Comparison of ENCODE assay signal across 26 mouse cellular contexts in the genomic region with DNA sequence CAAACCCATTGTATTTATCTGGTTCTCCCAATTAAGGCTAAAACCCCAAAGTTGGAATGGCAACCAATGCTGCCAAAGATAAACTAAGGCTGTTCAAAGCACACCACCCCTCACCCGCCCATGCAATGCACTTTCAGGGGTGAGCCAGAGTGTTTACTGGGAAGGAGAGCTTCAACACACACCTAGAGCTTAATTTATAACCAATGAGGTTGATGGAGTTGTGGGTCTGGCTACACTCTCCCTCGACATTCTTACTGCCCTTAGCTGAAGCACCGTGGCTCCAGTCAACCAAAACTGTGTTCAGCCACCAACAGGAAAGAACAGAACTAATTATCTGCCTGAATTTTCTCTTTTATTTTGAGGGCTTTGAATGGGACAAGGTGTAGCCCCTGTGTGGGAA.
DNase-seq lines count a peak whose midpoint lies in the region; ATAC-seq and TF ChIP-seq lines count a peak whose summit lies in the region.
"Had no signal": no experiment of that assay in that cellular context is flagged by ENCODE, and none has a peak within 500 bp of the region (broad histone marks: within the 10 kb centered on the region; RNA-seq: fewer than 3 reads in every experiment).

No protein-coding gene starts in this region.

- no peak for TF ChIP-seq CTCF in kidney, adult 2 months (conservative IDR thresholded peaks at IDR 0.05; ENCODE audit: insufficient read depth, insufficient read length, low read depth, low read length)
- no peak for TF ChIP-seq CTCF in kidney, postnatal 0 days (IDR thresholded peaks at IDR 0.05; ENCODE audit: low read depth)

- H3K27me3 ChIP-seq in kidney, adult 2 months (replicated peaks; ENCODE audit: control insufficient read depth, insufficient read depth, low read length), result no peaks in the 10 kb centered on the region
- H3K27me3 ChIP-seq in kidney, embryonic 15.5 days, result no peaks in the 10 kb centered on the region
- H3K27me3 ChIP-seq in kidney, postnatal 0 days (ENCODE audit: insufficient read depth, low read length), result no peaks in the 10 kb centered on the region
- H3K27me3 ChIP-seq in midbrain, embryonic 15.5 days (replicated peaks), result no peaks in the 10 kb centered on the region
- H3K27me3 ChIP-seq: CH12.LX; embryonic facial prominence, embryonic 13.5 days; embryonic facial prominence, embryonic 15.5 days; forebrain, embryonic 12.5 days; Patski had no signal

- DNase-seq in kidney, adult 2 months, result peak; percentile 12
- DNase-seq in kidney, postnatal 14 days, result no peak
- no peak for DNase-seq in kidney, postnatal 36 days
- peak; percentile 21 for DNase-seq in kidney, postnatal 0 days (ENCODE audit: low spot score)
- DNase-seq in kidney, adult 8-10 months, result no peak
- DNase-seq: adrenal gland, adult 8-10 months; adrenal gland, postnatal 14 days; adrenal gland, postnatal 36 days; B cell, adult 2 months; cerebellum, adult 11-12 months; cerebellum, adult 2 months; cerebellum, adult 9-10 months; cerebellum, postnatal 10 days; cerebellum, postnatal 25 days had no signal

- no peak overlapping the region for H3K27ac ChIP-seq in kidney, adult 2 months (ENCODE audit: insufficient read depth, low read depth, low read length)
- H3K27ac ChIP-seq in kidney, embryonic 15.5 days, result no peak overlapping the region
- no peak overlapping the region for H3K27ac ChIP-seq in kidney, postnatal 0 days
- H3K27ac ChIP-seq in midbrain, embryonic 15.5 days, result no peak overlapping the region
- H3K27ac ChIP-seq: embryonic facial prominence, embryonic 13.5 days; embryonic facial prominence, embryonic 15.5 days; forebrain, embryonic 12.5 days had no signal

- H3K4me3 ChIP-seq in kidney, adult 2 months (ENCODE audit: insufficient read depth, low read depth, low read length), result no peak overlapping the region
- no peak overlapping the region for H3K4me3 ChIP-seq in kidney, embryonic 15.5 days (replicated peaks)
- H3K4me3 ChIP-seq in kidney, postnatal 0 days (replicated peaks; ENCODE audit: low read depth, low read length), result no peak overlapping the region
- H3K4me3 ChIP-seq in midbrain, embryonic 15.5 days, result no peak overlapping the region
- H3K4me3 ChIP-seq: embryonic facial prominence, embryonic 13.5 days; embryonic facial prominence, embryonic 15.5 days; erythroblast, embryonic 14.5 days; forebrain, embryonic 10.5 days; forebrain, embryonic 12.5 days had no signal

- no peak for TF ChIP-seq POLR2A in kidney, adult 2 months (IDR thresholded peaks at IDR 0.05; ENCODE audit: low read depth, low read length)

- H3K9ac ChIP-seq in kidney, embryonic 15.5 days, result no peak overlapping the region
- no peak overlapping the region for H3K9ac ChIP-seq in kidney, postnatal 0 days (ENCODE audit: low read depth, low read length)
- no peak overlapping the region for H3K9ac ChIP-seq in midbrain, embryonic 15.5 days
- H3K9ac ChIP-seq: embryonic facial prominence, embryonic 13.5 days; embryonic facial prominence, embryonic 15.5 days; forebrain, embryonic 12.5 days had no signal

- 36% methylated on average over 3 of the region's 3 CpGs for WGBS in kidney, adult 2 months
- 31% methylated on average over 3 of the region's 3 CpGs for WGBS in kidney, embryonic 15.5 days
- 28% methylated on average over 3 of the region's 3 CpGs for WGBS in kidney, postnatal 0 days
- 78% methylated on average over 3 of the region's 3 CpGs for WGBS in midbrain, embryonic 15.5 days

- H3K4me1 ChIP-seq in kidney, adult 2 months (ENCODE audit: control insufficient read depth, insufficient read depth, low read length), result peaks cover 4% of the 10 kb centered on the region; the same call in 1 of the 2 replicates
- peaks cover 29% of the 10 kb centered on the region for H3K4me1 ChIP-seq in kidney, embryonic 15.5 days
- H3K4me1 ChIP-seq in kidney, postnatal 0 days (replicated peaks; ENCODE audit: insufficient read depth, low read length), result peaks cover 11% of the 10 kb centered on the region
- H3K4me1 ChIP-seq in midbrain, embryonic 15.5 days, result peaks cover 4% of the 10 kb centered on the region; the same call in 1 of the 2 replicates

- no peaks in the 10 kb centered on the region for H3K9me3 ChIP-seq in kidney, embryonic 15.5 days (replicated peaks)
- no peaks in the 10 kb centered on the region for H3K9me3 ChIP-seq in kidney, postnatal 0 days (replicated peaks; ENCODE audit: low read length)
- H3K9me3 ChIP-seq in midbrain, embryonic 15.5 days, result no peaks in the 10 kb centered on the region
- H3K9me3 ChIP-seq: embryonic facial prominence, embryonic 13.5 days; embryonic facial prominence, embryonic 15.5 days; forebrain, embryonic 10.5 days; forebrain, embryonic 12.5 days had no signal

- ATAC-seq in kidney, embryonic 15.5 days (replicated peaks; ENCODE audit: low FRiP score), result peak; percentile 68
- ATAC-seq in kidney, postnatal 0 days (replicated peaks; ENCODE audit: low FRiP score, low read depth), result 0 out of 2 replicates have a peak, but pooled peaks have one; percentile 17
- ATAC-seq in midbrain, embryonic 15.5 days (replicated peaks), result no peak
- ATAC-seq: activated CD4-positive, CD25-positive, alpha-beta regulatory T cell, adult 4 months; CD4-positive, CD25-positive, alpha-beta regulatory T cell, adult 4 months; Patski had no signal

- H3K36me3 ChIP-seq in kidney, adult 2 months (ENCODE audit: control insufficient read depth, insufficient read depth, low read length), result no peaks in the 10 kb centered on the region
- H3K36me3 ChIP-seq in kidney, embryonic 15.5 days, result no peaks in the 10 kb centered on the region
- no peaks in the 10 kb centered on the region for H3K36me3 ChIP-seq in kidney, postnatal 0 days (ENCODE audit: insufficient read depth, low read length)
- H3K36me3 ChIP-seq in midbrain, embryonic 15.5 days (replicated peaks), result no peaks in the 10 kb centered on the region
- H3K36me3 ChIP-seq: embryonic facial prominence, embryonic 13.5 days; embryonic facial prominence, embryonic 15.5 days; forebrain, embryonic 10.5 days; forebrain, embryonic 12.5 days; G1E had no signal

- H3K4me2 ChIP-seq in kidney, embryonic 15.5 days, result no peak overlapping the region
- no peak overlapping the region for H3K4me2 ChIP-seq in kidney, postnatal 0 days (ENCODE audit: low read length)
- no peak overlapping the region for H3K4me2 ChIP-seq in midbrain, embryonic 15.5 days
- H3K4me2 ChIP-seq: embryonic facial prominence, embryonic 13.5 days; embryonic facial prominence, embryonic 15.5 days; forebrain, embryonic 12.5 days had no signal

Comparison
In these comparisons a context has a peak if more than half of its experiments do, and no peak if none do; other contexts are left out.
1. DNase-seq: peak in kidney, adult 2 months (single experiment) and kidney, postnatal 0 days (single experiment); none in kidney, postnatal 14 days (single experiment), kidney, postnatal 36 days (0 of 2) and kidney, adult 8-10 months (0 of 2).